ENCODE assay signal across 10 mouse cellular contexts in the genomic region with DNA sequence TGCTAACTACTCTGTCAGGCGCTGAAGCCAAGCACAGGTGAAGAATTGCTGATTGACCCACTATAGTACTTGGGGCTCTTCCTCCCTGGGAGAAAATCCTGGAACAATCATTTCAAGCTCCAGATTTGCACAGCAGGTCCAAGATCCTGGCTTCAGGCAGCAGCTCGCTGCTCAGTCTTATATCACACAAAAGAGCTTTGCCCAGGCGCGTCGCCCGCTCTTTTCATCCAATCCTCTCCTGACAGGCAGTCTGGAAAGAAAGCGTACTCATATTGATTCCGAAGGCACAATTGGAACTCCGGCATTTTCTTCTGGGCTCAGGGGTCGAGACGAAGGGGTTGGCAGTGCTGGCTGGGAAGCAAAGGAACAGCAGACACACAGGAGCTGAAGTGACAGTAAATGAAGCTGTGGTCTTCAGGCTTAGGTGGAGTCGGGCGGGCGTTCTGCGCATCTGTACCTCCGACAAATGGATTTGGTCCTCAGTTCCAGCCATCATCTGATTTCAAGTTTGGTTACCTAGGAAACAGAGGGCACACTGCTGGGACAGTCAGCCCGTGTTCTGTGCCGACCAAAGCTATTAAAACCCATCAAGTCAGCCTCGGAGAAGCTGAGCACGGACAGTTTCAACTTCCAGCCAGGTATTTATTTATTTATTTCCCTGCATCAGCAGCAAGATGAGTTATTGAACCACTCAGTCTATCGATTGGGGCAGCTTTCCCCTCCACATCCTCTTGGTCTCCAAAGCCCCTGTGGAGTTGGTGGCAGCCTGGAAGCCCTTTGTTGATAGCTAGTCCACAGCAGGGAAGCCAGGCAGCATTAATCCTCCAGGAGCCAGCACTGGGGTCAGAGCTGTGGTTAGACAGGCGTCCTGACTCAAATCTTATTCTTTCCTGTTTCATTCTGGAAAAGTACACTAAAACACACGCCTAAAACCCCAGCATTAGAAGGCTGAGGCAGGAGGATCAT.
DNase-seq lines count a peak whose midpoint lies in the region; ATAC-seq and TF ChIP-seq lines count a peak whose summit lies in the region.
"Had no signal": no experiment of that assay in that cellular context is flagged by ENCODE, and none has a peak within 500 bp of the region (broad histone marks: within the 10 kb centered on the region; RNA-seq: fewer than 3 reads in every experiment).

No protein-coding gene starts in this region.

- H3K4me2 ChIP-seq in embryonic facial prominence, embryonic 14.5 days (ENCODE audit: low read depth, low read length) = peak overlapping the region; percentile 26
- peak overlapping the region; percentile 55 for H3K4me2 ChIP-seq in midbrain, embryonic 14.5 days (ENCODE audit: low read length)
- H3K4me2 ChIP-seq: heart, embryonic 12.5 days; liver, embryonic 15.5 days had no signal

- no peaks in the 10 kb centered on the region for H3K36me3 ChIP-seq in embryonic facial prominence, embryonic 14.5 days (ENCODE audit: control insufficient read depth, insufficient read depth, low read length)
- H3K36me3 ChIP-seq in midbrain, embryonic 14.5 days (ENCODE audit: control insufficient read depth, insufficient read depth, low read length) = no peaks in the 10 kb centered on the region
- H3K36me3 ChIP-seq: heart, embryonic 12.5 days; liver, embryonic 15.5 days had no signal

- no peaks in the 10 kb centered on the region for H3K27me3 ChIP-seq in embryonic facial prominence, embryonic 14.5 days (replicated peaks; ENCODE audit: control insufficient read depth, insufficient read depth, low read length)
- no peaks in the 10 kb centered on the region for H3K27me3 ChIP-seq in midbrain, embryonic 14.5 days (ENCODE audit: control insufficient read depth, insufficient read depth, low read length)
- H3K27me3 ChIP-seq: heart, embryonic 12.5 days; liver, embryonic 15.5 days had no signal

- no peaks in the 10 kb centered on the region for H3K4me1 ChIP-seq in embryonic facial prominence, embryonic 14.5 days (ENCODE audit: control insufficient read depth, insufficient read depth, low read length)
- H3K4me1 ChIP-seq in midbrain, embryonic 14.5 days (ENCODE audit: control insufficient read depth, insufficient read depth, low read length) = peaks cover 12% of the 10 kb centered on the region; the same call in 1 of the 2 replicates
- H3K4me1 ChIP-seq: liver, embryonic 15.5 days had no signal

- 54% methylated on average over 23 of the region's 23 CpGs for WGBS in embryonic facial prominence, embryonic 14.5 days
- WGBS in midbrain, embryonic 14.5 days = 6% methylated on average over 23 of the region's 23 CpGs

- TF ChIP-seq CTCF in brain, embryonic 14.5 days (IDR thresholded peaks at IDR 0.05; ENCODE audit: borderline replicate concordance, extremely low read depth, insufficient read depth, insufficient read length) = no peak
- TF ChIP-seq CTCF in layer of hippocampus, adult 2 months (conservative IDR thresholded peaks at IDR 0.05) = no peak

- H3K9ac ChIP-seq in embryonic facial prominence, embryonic 14.5 days (ENCODE audit: low read depth, low read length) = no peak overlapping the region
- peak overlapping the region; percentile 49 for H3K9ac ChIP-seq in midbrain, embryonic 14.5 days (replicated peaks; ENCODE audit: low read length)
- H3K9ac ChIP-seq: heart, embryonic 12.5 days; liver, embryonic 15.5 days had no signal

- DNase-seq in brain, embryonic 14.5 days (ENCODE audit: low read depth) = peak; percentile 91
- peak; percentile 1 for DNase-seq in embryonic facial prominence, embryonic 14.5 days (ENCODE audit: low spot score)
- DNase-seq in layer of hippocampus, adult 2 months (ENCODE audit: low spot score in 2 of 2) = peak; percentile 11 to 19
- peak; percentile 82 for DNase-seq in midbrain, embryonic 14.5 days
- no peak for DNase-seq in B cell, adult 2 months
- no peak for DNase-seq in heart, adult 18-20 months
- no peak for DNase-seq in heart, adult 8-10 months (ENCODE audit: low spot score)

- 0 out of 2 replicates have a peak, but pooled peaks cover 5% of the 10 kb centered on the region for H3K9me3 ChIP-seq in embryonic facial prominence, embryonic 14.5 days (ENCODE audit: control insufficient read depth, low read length)
- no peaks in the 10 kb centered on the region for H3K9me3 ChIP-seq in midbrain, embryonic 14.5 days (ENCODE audit: control insufficient read depth, low read length)
- H3K9me3 ChIP-seq: heart, embryonic 12.5 days; liver, embryonic 15.5 days had no signal

- no peak overlapping the region for H3K27ac ChIP-seq in embryonic facial prominence, embryonic 14.5 days (replicated peaks; ENCODE audit: low read depth, low read length)
- peak overlapping the region; percentile 77 for H3K27ac ChIP-seq in layer of hippocampus, adult 2 months
- H3K27ac ChIP-seq in midbrain, embryonic 14.5 days (replicated peaks; ENCODE audit: low read depth, low read length) = peak overlapping the region; percentile 88
- H3K27ac ChIP-seq: liver, embryonic 15.5 days had no signal

- ATAC-seq in embryonic facial prominence, embryonic 14.5 days (ENCODE audit: low read depth) = no peak; the same call in 1 of the 2 replicates
- peak; percentile 70 for ATAC-seq in midbrain, embryonic 14.5 days (ENCODE audit: low FRiP score, low TSS enrichment)
- no peak for ATAC-seq in erythroid progenitor cell, adult 5-6 weeks (replicated peaks; ENCODE audit: low FRiP score, poor library complexity, severe bottlenecking)

- no peak for TF ChIP-seq POLR2A in brain, embryonic 14.5 days (IDR thresholded peaks at IDR 0.05; ENCODE audit: borderline replicate concordance, extremely low read depth, insufficient read depth, insufficient read length, poor library complexity, severe bottlenecking)

- H3K4me3 ChIP-seq in embryonic facial prominence, embryonic 14.5 days (ENCODE audit: low read depth, low read length) = no peak overlapping the region
- peak overlapping the region; percentile 53 for H3K4me3 ChIP-seq in layer of hippocampus, adult 2 months
- H3K4me3 ChIP-seq in midbrain, embryonic 14.5 days (replicated peaks; ENCODE audit: low read depth, low read length) = peak overlapping the region; percentile 29
- H3K4me3 ChIP-seq: heart, embryonic 12.5 days; liver, embryonic 15.5 days had no signal

Comparison
In these comparisons a context has a peak if more than half of its experiments do, and no peak if none do; other contexts are left out.
1. DNase-seq: peak in brain, embryonic 14.5 days (single experiment), embryonic facial prominence, embryonic 14.5 days (single experiment), layer of hippocampus, adult 2 months (2 of 2) and midbrain, embryonic 14.5 days (single experiment); none in B cell, adult 2 months (0 of 2), heart, adult 18-20 months (0 of 2) and heart, adult 8-10 months (single experiment).